Mouse (Mus musculus): ENCODE data around the gene Ppp1r2. TPM values are rescaled to one million over a fixed set of nuclear protein-coding genes. Genes with fewer than 3 reads are reported as not detected.

Gene Ppp1r2
- polyA plus RNA-seq, 1 experiment, result 50.5 TPM

DNA sequence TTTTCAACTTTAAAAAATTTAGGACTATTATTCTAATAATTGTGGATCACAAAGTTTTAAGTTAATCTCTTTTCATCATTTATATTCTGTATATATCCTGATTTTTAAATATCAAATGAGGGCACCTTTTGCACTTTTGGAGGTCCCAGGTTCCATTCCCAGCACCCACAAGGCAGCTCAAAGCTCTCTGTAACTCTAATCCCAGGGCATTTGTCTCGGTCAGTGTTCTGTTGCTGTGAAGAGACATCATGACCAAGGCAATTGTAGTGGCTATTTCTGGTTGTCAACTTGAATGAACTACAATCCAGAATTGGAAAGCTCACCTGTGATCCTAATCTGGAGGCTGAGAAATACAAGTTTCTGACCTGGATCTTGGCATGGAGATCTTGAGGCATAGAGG lies 47.3 kb downstream of the Ppp1r2 start:
- Histone ChIP-seq H3K9me3 (peaks cover 33% of the 10 kb centered on the region), H3K4me1 (peaks cover 2% of the 10 kb centered on the region; the same call in 1 of the 2 replicates), H3K27me3 (replicated peaks) (peaks cover 2% of the 10 kb centered on the region), H3K4me3 (replicated peaks) (no peak overlapping the region), H3K36me3 (replicated peaks; ENCODE audit: low read length) (peaks cover 10% of the 10 kb centered on the region)
- TF ChIP-seq FLI1 (IDR thresholded peaks at IDR 0.05; ENCODE audit: low read length) (no peak), GATA1 (IDR thresholded peaks at IDR 0.05; ENCODE audit: borderline replicate concordance, low read length) (no peak)

- H3K4me3 ChIP-seq (replicated peaks), result no peak overlapping the region
- H3K36me3 ChIP-seq (replicated peaks; ENCODE audit: low read length), result no peaks in the 10 kb centered on the region
- H3K9me3 ChIP-seq, result peaks cover 48% of the 10 kb centered on the region
- peaks cover 20% of the 10 kb centered on the region for H3K4me1 ChIP-seq
- peaks cover 34% of the 10 kb centered on the region for H3K27me3 ChIP-seq (replicated peaks)
- TF ChIP-seq FLI1 (IDR thresholded peaks at IDR 0.05; ENCODE audit: low read length) (no peak), GATA1 (IDR thresholded peaks at IDR 0.05; ENCODE audit: borderline replicate concordance, low read length) (no peak)
These were observed 59.8 kb downstream of the Ppp1r2 start for GRCm38 (mm10) chr16:31215271-31215670.

- peaks cover 49% of the 10 kb centered on the region for H3K27me3 ChIP-seq (replicated peaks)
- peaks cover 36% of the 10 kb centered on the region for H3K4me1 ChIP-seq
- TF ChIP-seq FLI1 (IDR thresholded peaks at IDR 0.05; ENCODE audit: low read length) (no peak), GATA1 (IDR thresholded peaks at IDR 0.05; ENCODE audit: borderline replicate concordance, low read length) (no peak)
- no peak overlapping the region for H3K4me3 ChIP-seq (replicated peaks)
- no peaks in the 10 kb centered on the region for H3K36me3 ChIP-seq (replicated peaks; ENCODE audit: low read length)
- peaks cover 43% of the 10 kb centered on the region for H3K9me3 ChIP-seq
These were observed 61.6 kb downstream of the Ppp1r2 start for GRCm38 (mm10) chr16:31213463-31213862.

GRCm38 (mm10) chr16:31211503-31211902 lies 63.6 kb downstream of the Ppp1r2 start:
- no peaks in the 10 kb centered on the region for H3K36me3 ChIP-seq (replicated peaks; ENCODE audit: low read length)
- H3K4me1 ChIP-seq, result peaks cover 40% of the 10 kb centered on the region
- peaks cover 63% of the 10 kb centered on the region for H3K27me3 ChIP-seq (replicated peaks)
- peaks cover 27% of the 10 kb centered on the region for H3K9me3 ChIP-seq
- no peak overlapping the region for H3K4me3 ChIP-seq (replicated peaks)
- no peak for TF ChIP-seq FLI1 (IDR thresholded peaks at IDR 0.05; ENCODE audit: low read length)
- TF ChIP-seq GATA1 (IDR thresholded peaks at IDR 0.05; ENCODE audit: borderline replicate concordance, low read length), result no peak

DNA sequence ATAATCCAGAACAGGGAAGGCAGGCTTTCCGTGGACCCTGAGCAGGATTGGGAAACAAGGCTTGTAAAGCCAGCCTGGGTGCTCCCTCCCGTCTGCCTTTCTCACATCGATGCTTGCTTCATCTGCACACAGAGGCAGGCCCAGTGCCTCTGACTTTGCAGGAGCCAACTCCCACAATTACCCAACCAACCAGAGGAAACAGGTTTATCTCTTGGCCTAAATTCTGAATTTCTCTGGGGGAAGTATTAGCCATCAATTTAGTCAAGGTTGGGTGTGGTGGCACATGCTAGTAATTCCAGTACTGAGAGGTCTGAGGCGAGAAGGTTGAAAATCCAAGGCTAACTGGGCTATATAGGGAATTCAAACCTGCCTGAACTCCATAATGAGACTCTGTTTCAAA lies 64.6 kb downstream of the Ppp1r2 start:
- Histone ChIP-seq H3K4me1 (peaks cover 40% of the 10 kb centered on the region), H3K27me3 (replicated peaks) (peaks cover 63% of the 10 kb centered on the region), H3K36me3 (replicated peaks; ENCODE audit: low read length) (no peaks in the 10 kb centered on the region), H3K4me3 (replicated peaks) (peak overlapping the region; percentile 64), H3K9me3 (peaks cover 20% of the 10 kb centered on the region)
- no peak for TF ChIP-seq GATA1 (IDR thresholded peaks at IDR 0.05; ENCODE audit: borderline replicate concordance, low read length)
- no peak for TF ChIP-seq FLI1 (IDR thresholded peaks at IDR 0.05; ENCODE audit: low read length)

DNA sequence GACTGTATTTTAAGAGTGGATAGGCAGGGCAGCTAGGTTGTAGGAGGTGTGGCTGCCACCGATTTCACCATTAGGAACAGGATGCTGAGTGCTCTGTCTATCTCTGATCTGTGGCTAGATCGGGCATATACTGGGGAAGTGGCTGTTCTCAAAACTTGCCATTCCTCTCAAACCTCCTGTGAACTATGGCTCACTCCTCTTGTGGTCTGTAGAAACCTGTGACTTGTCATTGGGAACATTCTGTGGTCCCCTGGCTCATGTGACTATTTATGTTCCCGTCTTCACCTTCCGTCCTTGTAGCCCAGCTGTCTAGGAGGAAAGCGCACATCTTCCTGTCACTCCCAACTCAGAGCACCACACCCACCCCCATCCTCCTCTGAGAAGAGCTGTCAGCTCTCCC lies 65.2 kb downstream of the Ppp1r2 start:
- Histone ChIP-seq H3K4me1 (peaks cover 40% of the 10 kb centered on the region), H3K9me3 (peaks cover 18% of the 10 kb centered on the region), H3K27me3 (replicated peaks) (peaks cover 62% of the 10 kb centered on the region), H3K36me3 (replicated peaks; ENCODE audit: low read length) (no peaks in the 10 kb centered on the region), H3K4me3 (replicated peaks) (peak overlapping the region; percentile 78)
- TF ChIP-seq FLI1 (IDR thresholded peaks at IDR 0.05; ENCODE audit: low read length) (no peak), GATA1 (IDR thresholded peaks at IDR 0.05; ENCODE audit: borderline replicate concordance, low read length) (0 out of 3 replicates have a peak, but pooled peaks have one; percentile 33)

GRCm38 (mm10) chr16:31205726-31206125 lies 69.4 kb downstream of the Ppp1r2 start:
- Histone ChIP-seq H3K9me3 (0 out of 2 replicates have a peak, but pooled peaks cover 4% of the 10 kb centered on the region), H3K27me3 (replicated peaks) (peaks cover 38% of the 10 kb centered on the region), H3K36me3 (replicated peaks; ENCODE audit: low read length) (no peaks in the 10 kb centered on the region), H3K4me1 (peaks cover 34% of the 10 kb centered on the region), H3K4me3 (replicated peaks) (no peak overlapping the region)
- TF ChIP-seq FLI1 (IDR thresholded peaks at IDR 0.05; ENCODE audit: low read length) (no peak), GATA1 (IDR thresholded peaks at IDR 0.05; ENCODE audit: borderline replicate concordance, low read length) (no peak)

GRCm38 (mm10) chr16:31205187-31205586 lies 69.9 kb downstream of the Ppp1r2 start:
- Histone ChIP-seq H3K9me3 (0 out of 2 replicates have a peak, but pooled peaks cover 4% of the 10 kb centered on the region), H3K27me3 (replicated peaks) (peaks cover 38% of the 10 kb centered on the region), H3K4me3 (replicated peaks) (no peak overlapping the region), H3K36me3 (replicated peaks; ENCODE audit: low read length) (no peaks in the 10 kb centered on the region), H3K4me1 (peaks cover 31% of the 10 kb centered on the region)
- no peak for TF ChIP-seq GATA1 (IDR thresholded peaks at IDR 0.05; ENCODE audit: borderline replicate concordance, low read length)
- no peak for TF ChIP-seq FLI1 (IDR thresholded peaks at IDR 0.05; ENCODE audit: low read length)

GRCm38 (mm10) chr16:31204216-31204615 lies 70.9 kb downstream of the Ppp1r2 start:
- no peaks in the 10 kb centered on the region for H3K36me3 ChIP-seq (replicated peaks; ENCODE audit: low read length)
- H3K9me3 ChIP-seq, result 0 out of 2 replicates have a peak, but pooled peaks cover 4% of the 10 kb centered on the region
- peaks cover 31% of the 10 kb centered on the region for H3K4me1 ChIP-seq
- H3K4me3 ChIP-seq (replicated peaks), result no peak overlapping the region
- TF ChIP-seq FLI1 (IDR thresholded peaks at IDR 0.05; ENCODE audit: low read length) (no peak), GATA1 (IDR thresholded peaks at IDR 0.05; ENCODE audit: borderline replicate concordance, low read length) (no peak)
- peaks cover 30% of the 10 kb centered on the region for H3K27me3 ChIP-seq (replicated peaks)

DNA sequence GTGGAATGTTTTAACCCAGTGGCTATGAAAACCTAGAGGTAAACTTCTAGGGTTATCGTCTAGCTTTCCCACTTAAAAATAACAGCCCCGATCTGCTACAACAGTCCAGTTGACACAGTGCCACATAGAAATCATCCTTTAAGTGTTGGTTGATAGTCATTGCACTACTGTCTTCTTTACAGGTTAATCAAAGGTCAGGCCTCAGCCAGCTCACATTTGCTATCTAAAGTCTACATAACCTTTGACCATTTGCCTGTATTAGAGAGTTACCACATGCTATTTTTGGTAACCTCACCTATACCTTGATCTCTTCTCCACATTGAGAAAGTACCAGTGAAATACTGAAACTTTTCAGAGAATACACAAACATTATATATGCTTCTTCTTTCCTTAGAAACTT lies 73.4 kb downstream of the Ppp1r2 start:
- peaks cover 9% of the 10 kb centered on the region for H3K27me3 ChIP-seq (replicated peaks)
- peaks cover 7% of the 10 kb centered on the region for H3K36me3 ChIP-seq (replicated peaks; ENCODE audit: low read length)
- H3K4me1 ChIP-seq, result peaks cover 44% of the 10 kb centered on the region
- H3K4me3 ChIP-seq (replicated peaks), result no peak overlapping the region
- H3K9me3 ChIP-seq, result 0 out of 2 replicates have a peak, but pooled peaks cover 4% of the 10 kb centered on the region
- TF ChIP-seq FLI1 (IDR thresholded peaks at IDR 0.05; ENCODE audit: low read length) (no peak), GATA1 (IDR thresholded peaks at IDR 0.05; ENCODE audit: borderline replicate concordance, low read length) (no peak)

Other genes starting within 250 kb of the Ppp1r2 start
- 0.94 and 2.2 TPM in 2 replicates for gene Xxylt1, start 193.8 kb downstream of the Ppp1r2 start, polyA plus RNA-seq (2012; ENCODE audit: insufficient read depth, low replicate concordance)
- 1.0 and 2.2 TPM in 2 replicates for gene Acap2, start 74.0 kb downstream of the Ppp1r2 start, polyA plus RNA-seq (2012; ENCODE audit: insufficient read depth, low replicate concordance)
- gene Apod, start 39.5 kb upstream of the Ppp1r2 start, polyA plus RNA-seq (2012; ENCODE audit: insufficient read depth, low replicate concordance), result not detected in 2 replicates
- 7.0 and 9.9 TPM in 2 replicates for gene Bdh1, start 147.0 kb upstream of the Ppp1r2 start, polyA plus RNA-seq (2012; ENCODE audit: insufficient read depth, low replicate concordance)